Mouse (Mus musculus) midbrain, embryonic 14.5 days (tissue): ENCODE data around the gene Sirt4. TPM values are rescaled to one million over a fixed set of nuclear protein-coding genes. Genes with fewer than 3 reads are reported as not detected.

Source experiments
- ATAC-seq: fragments of 200-750 bp; cut with Nextera tagmentation; 2 replicates; pipeline ENCODE4 v1.8.0; 2017; ENCODE audit warnings: moderate number of reproducible peaks, moderate library complexity; ENCODE audit not compliant: low FRiP score, low TSS enrichment
- DNase-seq: peaks from one replicate; pipeline ENCODE4 v3.0.0-alpha.2; 2015
- H3K27ac ChIP-seq: fragments of 300-500 bp; sonication (generic); replicated peaks from 2 replicates; pipeline ENCODE4 v1.5.1; 2014; ENCODE audit warnings: mild to moderate bottlenecking, low read depth, low read length, moderate library complexity
- H3K27me3 ChIP-seq: fragments of 300-500 bp; sonication (generic); 2 replicates; pipeline ENCODE4 v1.6.1; 2014; ENCODE audit warnings: low read length, control low read depth, mixed read lengths; ENCODE audit not compliant: control insufficient read depth, insufficient read depth
- H3K36me3 ChIP-seq: fragments of 300-500 bp; sonication (generic); 2 replicates; pipeline ENCODE4 v1.6.1; 2014; ENCODE audit warnings: low read length, control low read depth; ENCODE audit not compliant: control insufficient read depth, insufficient read depth
- H3K4me1 ChIP-seq: fragments of 300-500 bp; sonication (generic); 2 replicates; pipeline ENCODE4 v1.6.1; 2014; ENCODE audit warnings: mild to moderate bottlenecking, antibody characterized with exemption, low read length, control low read depth; ENCODE audit not compliant: control insufficient read depth, insufficient read depth
- H3K4me2 ChIP-seq: fragments of 300-500 bp; sonication (generic); 2 replicates; pipeline ENCODE4 v1.6.1; 2014; ENCODE audit warnings: mild to moderate bottlenecking, low read length, moderate library complexity
- H3K4me3 ChIP-seq: fragments of 300-500 bp; sonication (generic); replicated peaks from 2 replicates; pipeline ENCODE4 v1.5.1; 2014; ENCODE audit warnings: low read depth, low read length
- H3K9ac ChIP-seq: fragments of 300-500 bp; sonication (generic); replicated peaks from 2 replicates; pipeline ENCODE4 v1.6.1; 2014; ENCODE audit warnings: mild to moderate bottlenecking, low read length, moderate library complexity
- H3K9me3 ChIP-seq: fragments of 300-500 bp; sonication (generic); 2 replicates; pipeline ENCODE4 v1.6.1; 2016; ENCODE audit warnings: low read length, control low read depth, mixed read lengths; ENCODE audit not compliant: control insufficient read depth
- WGBS: fragments of 180-500 bp; shearing (Covaris S2); extraction: QIAGEN DNeasy Blood & Tissue Kit; methylation state at CpG from one replicate; pipeline ENCODE4 v1.1.7; 2014; 5-methylcytosine and 5-hydroxymethylcytosine counted together
- polyA plus RNA-seq: library from polyadenylated mRNA; unstranded; fragments of >200 nt; fragmentation: Nextera tagmentation; extraction: Ambion mirVana; gene quantifications from 2 replicates; pipeline ENCODE4 v1.2.1, GENCODE M21; 2014

Sirt4 gene
- polyA plus RNA-seq, 1 experiment from 2014 or later = 23.8 TPM

- WGBS = 79% methylated on average over 5 of the region's 5 CpGs
- ATAC-seq = no peak
- Histone ChIP-seq H3K27me3 (peaks cover 6% of the 10 kb centered on the region; the same call in 1 of the 2 replicates), H3K36me3 (0 out of 2 replicates have a peak, but pooled peaks cover 5% of the 10 kb centered on the region), H3K27ac (no peak overlapping the region), H3K4me1 (peaks cover 21% of the 10 kb centered on the region), H3K4me3 (peak overlapping the region; percentile 45; the same call in 1 of the 2 replicates), H3K9ac (peak overlapping the region; percentile 60; the same call in 1 of the 2 replicates), H3K4me2 (peak overlapping the region; percentile 71), H3K9me3 (no peaks in the 10 kb centered on the region)
- DNase-seq = no peak
Observed at GRCm38 (mm10) chr5:115484996-115485395, 471 bp upstream of the Sirt4 start.

DNA sequence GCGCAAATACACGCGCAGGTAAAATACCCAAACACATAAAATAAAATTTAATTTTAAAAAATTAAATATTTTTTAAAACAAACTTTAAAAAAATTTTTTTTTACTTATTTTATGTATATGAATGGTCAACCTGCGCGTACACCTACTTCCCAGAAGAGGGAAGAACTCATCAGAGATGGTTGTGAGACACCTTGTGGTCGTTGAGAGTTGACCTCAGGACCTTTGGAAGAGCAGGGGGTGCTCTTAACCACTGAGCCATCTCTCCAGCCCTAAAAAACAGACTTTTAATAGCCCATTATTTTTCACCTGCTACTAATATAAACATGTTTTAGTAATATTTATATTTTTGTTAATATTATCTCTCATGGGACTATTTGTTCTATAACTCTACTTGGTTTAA lies 1.1 kb downstream of the Sirt4 start:
- peaks cover 6% of the 10 kb centered on the region; the same call in 1 of the 2 replicates for H3K27me3 ChIP-seq
- H3K9me3 ChIP-seq = no peaks in the 10 kb centered on the region
- DNase-seq (no peak), ATAC-seq (no peak)
- no peak overlapping the region for H3K4me3 ChIP-seq
- H3K27ac ChIP-seq = no peak overlapping the region
- 27% methylated on average over 6 of the region's 6 CpGs for WGBS
- peaks cover 18% of the 10 kb centered on the region for H3K4me1 ChIP-seq
- H3K4me2 ChIP-seq = peak overlapping the region; percentile 48; the same call in 1 of the 2 replicates
- no peak overlapping the region for H3K9ac ChIP-seq
- H3K36me3 ChIP-seq = peaks cover 9% of the 10 kb centered on the region; the same call in 1 of the 2 replicates

DNA sequence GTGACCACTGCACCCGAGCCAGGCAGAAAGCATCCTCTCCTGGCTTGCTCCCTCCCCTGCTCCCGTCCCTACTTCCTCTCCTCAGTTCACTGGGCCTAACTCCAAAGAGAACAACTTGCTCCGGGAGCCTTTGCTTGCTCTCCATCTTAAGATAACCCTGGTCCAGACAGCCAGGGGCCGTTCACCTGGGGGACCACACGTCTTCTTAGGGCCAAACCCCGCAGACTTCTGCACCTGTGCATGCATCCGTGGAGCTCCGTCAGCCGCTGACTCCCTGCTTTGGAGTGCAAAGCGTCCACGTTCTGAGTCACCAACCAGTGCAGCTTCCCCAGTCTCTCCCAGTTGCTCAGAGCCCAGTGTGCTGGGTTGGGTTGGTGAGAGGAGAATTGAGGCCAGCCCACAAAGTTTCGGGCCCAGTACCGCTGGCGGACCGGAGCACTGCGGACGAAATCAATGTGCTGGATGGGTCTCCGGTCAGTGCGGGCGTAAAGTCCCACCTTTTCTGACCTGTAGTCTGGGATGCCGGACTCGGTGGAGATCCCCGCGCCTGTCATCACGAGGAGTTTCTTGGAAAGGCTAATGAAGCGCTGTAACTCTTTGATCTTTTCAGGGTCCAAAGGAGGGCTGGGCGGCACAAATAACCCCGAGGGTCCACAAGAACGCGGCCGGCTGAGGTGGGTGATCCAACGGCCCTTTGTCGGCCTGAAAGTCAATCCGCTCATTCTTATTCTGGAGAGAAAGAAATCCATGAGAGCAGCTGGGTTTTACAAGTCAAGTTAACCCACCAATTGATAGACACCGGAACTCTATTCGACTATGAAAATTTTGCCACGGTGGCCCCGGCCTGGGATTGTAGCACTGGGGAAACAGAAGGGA lies 1.9 kb downstream of the Sirt4 start:
- ATAC-seq (no peak), DNase-seq (no peak)
- peak overlapping the region; percentile 48 for H3K4me2 ChIP-seq
- no peaks in the 10 kb centered on the region for H3K9me3 ChIP-seq
- H3K27ac ChIP-seq = no peak overlapping the region
- H3K27me3 ChIP-seq = peaks cover 6% of the 10 kb centered on the region; the same call in 1 of the 2 replicates
- H3K4me1 ChIP-seq = peaks cover 18% of the 10 kb centered on the region
- WGBS = 20% methylated on average over 38 of the region's 38 CpGs
- H3K9ac ChIP-seq = peak overlapping the region; percentile 44
- peak overlapping the region; percentile 20 for H3K4me3 ChIP-seq
- H3K36me3 ChIP-seq = peaks cover 9% of the 10 kb centered on the region; the same call in 1 of the 2 replicates

GRCm38 (mm10) chr5:115480101-115480500 lies 4.4 kb downstream of the Sirt4 start:
- Histone ChIP-seq H3K9me3 (no peaks in the 10 kb centered on the region), H3K4me2 (peak overlapping the region; percentile 34), H3K27ac (no peak overlapping the region), H3K27me3 (peaks cover 6% of the 10 kb centered on the region; the same call in 1 of the 2 replicates), H3K4me1 (peaks cover 23% of the 10 kb centered on the region), H3K9ac (no peak overlapping the region; the same call in 1 of the 2 replicates), H3K4me3 (0 out of 2 replicates have a peak overlapping the region, but pooled peaks have one; percentile 8), H3K36me3 (peaks cover 9% of the 10 kb centered on the region; the same call in 1 of the 2 replicates)
- ATAC-seq (no peak), DNase-seq (no peak)
- 15% methylated on average over 27 of the region's 27 CpGs for WGBS

DNA sequence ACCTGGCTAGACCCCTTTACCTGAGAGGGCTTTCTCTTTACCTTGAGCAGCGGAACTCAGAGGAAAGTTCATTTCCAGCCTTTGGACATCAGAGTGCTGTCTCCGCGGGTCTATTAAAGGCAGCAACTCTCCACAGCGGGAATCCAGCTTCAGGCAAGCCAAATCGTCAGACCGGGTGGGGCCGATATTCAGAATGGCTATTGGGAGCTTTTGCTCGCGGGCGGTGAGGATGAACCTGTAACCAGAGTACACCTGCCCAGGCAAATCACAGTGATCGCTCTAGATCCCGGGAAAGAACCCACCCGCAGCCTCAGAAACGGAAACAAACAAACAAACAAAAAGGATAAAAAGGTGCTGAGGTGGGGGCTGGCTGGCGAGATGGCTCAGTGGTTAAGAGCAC lies 5.0 kb downstream of the Sirt4 start:
- no peaks in the 10 kb centered on the region for H3K9me3 ChIP-seq
- H3K4me3 ChIP-seq = no peak overlapping the region
- H3K4me2 ChIP-seq = no peak overlapping the region
- H3K27ac ChIP-seq = no peak overlapping the region
- DNase-seq (no peak), ATAC-seq (no peak)
- H3K36me3 ChIP-seq = peaks cover 9% of the 10 kb centered on the region; the same call in 1 of the 2 replicates
- peaks cover 6% of the 10 kb centered on the region; the same call in 1 of the 2 replicates for H3K27me3 ChIP-seq
- 40% methylated on average over 15 of the region's 15 CpGs for WGBS
- H3K4me1 ChIP-seq = peaks cover 20% of the 10 kb centered on the region
- no peak overlapping the region for H3K9ac ChIP-seq

GRCm38 (mm10) chr5:115476107-115476727 lies 8.3 kb downstream of the Sirt4 start:
- peak overlapping the region; percentile 35 for H3K4me3 ChIP-seq
- ATAC-seq = no peak
- peaks cover 4% of the 10 kb centered on the region; the same call in 1 of the 2 replicates for H3K36me3 ChIP-seq
- no peak for DNase-seq
- peaks cover 5% of the 10 kb centered on the region; the same call in 1 of the 2 replicates for H3K4me1 ChIP-seq
- H3K4me2 ChIP-seq = peak overlapping the region; percentile 54
- WGBS = 34% methylated on average over 12 of the region's 12 CpGs
- H3K9me3 ChIP-seq = no peaks in the 10 kb centered on the region
- 0 out of 2 replicates have a peak, but pooled peaks cover 5% of the 10 kb centered on the region for H3K27me3 ChIP-seq
- H3K27ac ChIP-seq = no peak overlapping the region
- no peak overlapping the region; the same call in 1 of the 2 replicates for H3K9ac ChIP-seq

GRCm38 (mm10) chr5:115475337-115476106 lies 9.0 kb downstream of the Sirt4 start:
- Histone ChIP-seq H3K9me3 (no peaks in the 10 kb centered on the region), H3K36me3 (peaks cover 4% of the 10 kb centered on the region; the same call in 1 of the 2 replicates), H3K27me3 (no peaks in the 10 kb centered on the region), H3K27ac (peak overlapping the region; percentile 16), H3K4me3 (peak overlapping the region; percentile 35), H3K4me1 (peaks cover 5% of the 10 kb centered on the region; the same call in 1 of the 2 replicates), H3K9ac (no peak overlapping the region; the same call in 1 of the 2 replicates), H3K4me2 (peak overlapping the region; percentile 54)
- WGBS = 5% methylated on average over 22 of the region's 22 CpGs
- ATAC-seq (peak; percentile 85), DNase-seq (peak; percentile 84)
